Mouse (Mus musculus): ENCODE data around the gene Zbtb33. TPM values are rescaled to one million over a fixed set of nuclear protein-coding genes. Genes with fewer than 3 reads are reported as not detected.

Zbtb33 gene
- total RNA-seq (2023): 10 to 100 TPM; 32.0 to 33.5 TPM

GRCm38 (mm10) chrX:38189552-38190457 lies at the start of gene Zbtb33:
Gene Zbtb33 (plus strand): TSS chrX:38189793.

Other genes starting within 250 kb of the Zbtb33 start
- not detected for gene Btg1-ps1, start 171.0 kb upstream of the Zbtb33 start, total RNA-seq (2023)
- gene Btg1-ps2, start 146.7 kb upstream of the Zbtb33 start, total RNA-seq (2023): not detected
- not detected for gene Rhox10, start 123.3 kb upstream of the Zbtb33 start, total RNA-seq (2023)
- gene Rhox11, start 104.7 kb upstream of the Zbtb33 start, total RNA-seq (2023): not detected
- not detected for gene Rhox12, start 78.9 kb upstream of the Zbtb33 start, total RNA-seq (2023)
- gene Rhox13, start 68.6 kb upstream of the Zbtb33 start, total RNA-seq (2023): not detected
- gene Tmem255a, start 62.6 kb downstream of the Zbtb33 start, total RNA-seq (2023): not detected
- gene Atp1b4, start 126.4 kb downstream of the Zbtb33 start, total RNA-seq (2023): not detected